Mouse (Mus musculus) kidney, embryonic 14.5 days (tissue): Measurements from ENCODE around the gene Flnc. TPM values are rescaled to one million over a fixed set of nuclear protein-coding genes. Genes with fewer than 3 reads are reported as not detected.

ENCODE experiments used
- ATAC-seq: fragments of 200-750 bp; cut with Nextera tagmentation; 2 replicates; pipeline ENCODE4 v1.8.0; 2017; ENCODE audit warnings: moderate number of reproducible peaks, mild to moderate bottlenecking, moderate TSS enrichment, moderate library complexity; ENCODE audit not compliant: low FRiP score, low TSS enrichment
- H3K27ac ChIP-seq: fragments of 300-500 bp; sonication (generic); 2 replicates; pipeline ENCODE4 v1.5.1; 2014; ENCODE audit warnings: low read depth, mild to moderate bottlenecking, low read length, moderate library complexity, mixed read lengths
- H3K27me3 ChIP-seq: fragments of 300-500 bp; sonication (generic); 2 replicates; pipeline ENCODE4 v1.6.1; 2014; ENCODE audit warnings: mild to moderate bottlenecking, low read length; ENCODE audit not compliant: control insufficient read depth, insufficient read depth
- H3K36me3 ChIP-seq: fragments of 300-500 bp; sonication (generic); 2 replicates; pipeline ENCODE4 v1.6.1; 2014; ENCODE audit warnings: low read length, mixed read lengths; ENCODE audit not compliant: control insufficient read depth, insufficient read depth
- H3K4me1 ChIP-seq: fragments of 300-500 bp; sonication (generic); 2 replicates; pipeline ENCODE4 v1.6.1; 2014; ENCODE audit warnings: low read length, mixed read lengths; ENCODE audit not compliant: control insufficient read depth, insufficient read depth
- H3K4me2 ChIP-seq: fragments of 300-500 bp; sonication (generic); replicated peaks from 2 replicates; pipeline ENCODE4 v1.6.1; 2014; ENCODE audit warnings: low read depth, mild to moderate bottlenecking, low read length
- H3K4me3 ChIP-seq: fragments of 300-500 bp; sonication (generic); 2 replicates; pipeline ENCODE4 v1.5.1; 2014; ENCODE audit warnings: mild to moderate bottlenecking, low read length
- H3K9ac ChIP-seq: fragments of 300-500 bp; sonication (generic); 2 replicates; pipeline ENCODE4 v1.6.1; 2014; ENCODE audit warnings: low read depth, mild to moderate bottlenecking, low read length, moderate library complexity
- H3K9me3 ChIP-seq: fragments of 300-500 bp; sonication (generic); 2 replicates; pipeline ENCODE4 v1.6.1; 2016; ENCODE audit warnings: low read length; ENCODE audit not compliant: control insufficient read depth
- WGBS: fragments of 180-500 bp; shearing (Covaris S2); extraction: QIAGEN DNeasy Blood & Tissue Kit; methylation state at CpG from one replicate; pipeline ENCODE4 v1.1.7; 2014; 5-methylcytosine and 5-hydroxymethylcytosine counted together
- microRNA-seq: library from miRNA; unstranded; fragments of <30 nt; microRNA quantifications from one replicate; pipeline ENCODE4, GENCODE M21; 2016
- polyA plus RNA-seq: library from polyadenylated mRNA; unstranded; fragments of >200 nt; fragmentation: Nextera tagmentation; extraction: Ambion mirVana; gene quantifications from 2 replicates; pipeline ENCODE4 v1.2.1, GENCODE M21; 2014

The Flnc gene
- polyA plus RNA-seq, 1 experiment from 2014 or later: 8.3 TPM

- H3K4me3 ChIP-seq: peak overlapping the region; percentile 68
- H3K4me1 ChIP-seq: peaks cover 13% of the 10 kb centered on the region; the same call in 1 of the 2 replicates
- peak overlapping the region; percentile 68 for H3K9ac ChIP-seq
- peak; percentile 2; the same call in 1 of the 2 replicates for ATAC-seq
- H3K27me3 ChIP-seq: no peaks in the 10 kb centered on the region
- no peaks in the 10 kb centered on the region for H3K9me3 ChIP-seq
- 15% methylated on average over 8 of the region's 8 CpGs for WGBS
- H3K4me2 ChIP-seq: peak overlapping the region; percentile 72
- H3K27ac ChIP-seq: no peak overlapping the region
- peaks cover 7% of the 10 kb centered on the region; the same call in 1 of the 2 replicates for H3K36me3 ChIP-seq
These were observed 73.8 kb downstream of the Flnc start for GRCm38 (mm10) chr6:29506834-29507233.

- Histone ChIP-seq H3K27ac (peak within 1 kb of the TSS; percentile 4; the same call in 1 of the 2 replicates), H3K9ac (peak within 1 kb of the TSS; percentile 68), H3K4me2 (peak within 1 kb of the TSS; percentile 72), H3K9me3 (no peaks in the 10 kb centered on the region), H3K4me1 (peaks cover 14% of the 10 kb centered on the region; the same call in 1 of the 2 replicates), H3K27me3 (no peaks in the 10 kb centered on the region), H3K4me3 (peak within 1 kb of the TSS; percentile 68), H3K36me3 (peaks cover 4% of the 10 kb centered on the region; the same call in 1 of the 2 replicates)
- WGBS: 0% methylated on average over 32 of the region's 47 CpGs
- peak; percentile 68 for ATAC-seq
These were observed 74.6 kb downstream of the Flnc start, which contains the start of gene Kcp for GRCm38 (mm10) chr6:29507447-29508309. Gene Kcp (minus strand): TSS chr6:29507952.

GRCm38 (mm10) chr6:29509086-29509485 lies 76.0 kb downstream of the Flnc start:
- H3K27ac ChIP-seq: 0 out of 2 replicates have a peak overlapping the region, but pooled peaks have one; percentile 24
- peaks cover 23% of the 10 kb centered on the region for H3K4me1 ChIP-seq

More at GRCm38 (mm10) chr6:29509086-29509485, 76.0 kb downstream of the Flnc start:
- ATAC-seq: no peak
- no peak overlapping the region for H3K9ac ChIP-seq
- H3K4me2 ChIP-seq: no peak overlapping the region
- no peak overlapping the region for H3K4me3 ChIP-seq
- WGBS: 20% methylated on average over 2 of the region's 2 CpGs
- no peaks in the 10 kb centered on the region for H3K27me3 ChIP-seq
- H3K36me3 ChIP-seq: peaks cover under 1% of the 10 kb centered on the region; the same call in 1 of the 2 replicates
- H3K9me3 ChIP-seq: no peaks in the 10 kb centered on the region

Small RNA genes lying within 50 kb of the gene (microRNA-seq; reads per million reads assigned to microRNA genes)
- gene Gm26220: not detected
- not detected for gene Gm44354

Other genes starting within 250 kb of the Flnc start
- 26.3 and 41.7 TPM in 2 replicates for gene Impdh1, start 216.9 kb upstream of the Flnc start, polyA plus RNA-seq
- gene Hilpda, start 160.8 kb upstream of the Flnc start, polyA plus RNA-seq: 32.1 and 43.2 TPM in 2 replicates
- 0.27 TPM in 1 of 2 replicates, not detected in the other for gene Fam71f2, start 153.7 kb upstream of the Flnc start, polyA plus RNA-seq
- gene Fam71f1, start 114.1 kb upstream of the Flnc start, polyA plus RNA-seq: 0.19 TPM in 1 of 2 replicates, not detected in the other
- gene Calu, start 85.2 kb upstream of the Flnc start, polyA plus RNA-seq: 195 and 382 TPM in 2 replicates
- gene Opn1sw, start 44.8 kb upstream of the Flnc start, polyA plus RNA-seq: 0.87 and 0.90 TPM in 2 replicates
- gene Ccdc136, start 36.9 kb upstream of the Flnc start, polyA plus RNA-seq: 22.8 and 30.3 TPM in 2 replicates
- gene Atp6v1f, start 34.5 kb downstream of the Flnc start, polyA plus RNA-seq: 248 and 309 TPM in 2 replicates
- gene Atp6v1fnb, start 38.2 kb downstream of the Flnc start, polyA plus RNA-seq: 0.49 TPM in 1 of 2 replicates, not detected in the other
- gene Kcp, start 74.7 kb downstream of the Flnc start, polyA plus RNA-seq: 30.0 and 32.8 TPM in 2 replicates
- 4.5 and 5.0 TPM in 2 replicates for gene Irf5, start 93.4 kb downstream of the Flnc start, polyA plus RNA-seq
- gene Tnpo3, start 176.6 kb downstream of the Flnc start, polyA plus RNA-seq: 58.8 and 104 TPM in 2 replicates